Mouse (Mus musculus) limb, embryonic 14.5 days (tissue): ENCODE data around the gene Tas1r2. TPM values are rescaled to one million over a fixed set of nuclear protein-coding genes. Genes with fewer than 3 reads are reported as not detected.
A peak's percentile ranks its signal among the peaks of the same experiment; 100 is the strongest.

Experiments used
- ATAC-seq: fragments of 200-750 bp; cut with Nextera tagmentation; 2 replicates; pipeline ENCODE4 v1.8.0; 2017; ENCODE audit warnings: low read depth, moderate number of reproducible peaks, moderate TSS enrichment; ENCODE audit not compliant: low FRiP score
- DNase-seq: peaks from one replicate; pipeline ENCODE4 v3.0.0-alpha.2; 2015; ENCODE audit warnings: low spot score
- H3K27ac ChIP-seq: fragments of 300-500 bp; sonication (generic); replicated peaks from 2 replicates; pipeline ENCODE4 v1.5.1; 2014; ENCODE audit warnings: low read depth, mild to moderate bottlenecking, low read length, moderate library complexity, mixed read lengths
- H3K27me3 ChIP-seq: fragments of 300-500 bp; sonication (generic); 2 replicates; pipeline ENCODE4 v1.6.1; 2014; ENCODE audit warnings: low read length, mixed read lengths; ENCODE audit not compliant: control insufficient read depth, insufficient read depth
- H3K36me3 ChIP-seq: fragments of 300-500 bp; sonication (generic); 2 replicates; pipeline ENCODE4 v1.6.1; 2014; ENCODE audit warnings: mild to moderate bottlenecking, low read length, moderate library complexity, mixed read lengths; ENCODE audit not compliant: control insufficient read depth, insufficient read depth
- H3K4me1 ChIP-seq: fragments of 300-500 bp; sonication (generic); 2 replicates; pipeline ENCODE4 v1.6.1; 2014; ENCODE audit warnings: antibody characterized with exemption, low read length, mixed read lengths; ENCODE audit not compliant: control insufficient read depth, insufficient read depth
- H3K4me2 ChIP-seq: fragments of 300-500 bp; sonication (generic); replicated peaks from 2 replicates; pipeline ENCODE4 v1.6.1; 2014; ENCODE audit warnings: low read depth, mild to moderate bottlenecking, low read length, moderate library complexity; ENCODE audit not compliant: severe bottlenecking
- H3K4me3 ChIP-seq: fragments of 300-500 bp; sonication (generic); replicated peaks from 2 replicates; pipeline ENCODE4 v1.5.1; 2014; ENCODE audit warnings: low read length
- H3K9ac ChIP-seq: fragments of 300-500 bp; sonication (generic); 2 replicates; pipeline ENCODE4 v1.6.1; 2014; ENCODE audit warnings: mild to moderate bottlenecking, low read depth, low read length, moderate library complexity; ENCODE audit not compliant: severe bottlenecking
- H3K9me3 ChIP-seq: fragments of 300-500 bp; sonication (generic); 2 replicates; pipeline ENCODE4 v1.6.1; 2016; ENCODE audit warnings: low read length; ENCODE audit not compliant: control insufficient read depth
- POLR2A ChIP-seq: fragments of 200-500 bp; IDR thresholded peaks from 2 replicates; pipeline ENCODE4 v1.8.0; 2012; ENCODE audit warnings: inconsistent platforms, mild to moderate bottlenecking, moderate library complexity, borderline replicate concordance; ENCODE audit not compliant: insufficient read depth, insufficient read length; ENCODE audit errors: extremely low read depth
- WGBS: fragments of 180-500 bp; shearing (Covaris S2); extraction: QIAGEN DNeasy Blood & Tissue Kit; methylation state at CpG from one replicate; pipeline ENCODE4 v1.1.7; 2014; 5-methylcytosine and 5-hydroxymethylcytosine counted together
- polyA plus RNA-seq, 2 experiments: library from polyadenylated mRNA; depleted of rRNA in 1 of 2; stranded (reverse) in 1 of 2; unstranded in 1 of 2; fragments of >200 nt; fragmentation: Nextera tagmentation in 1 of 2; extraction: Ambion mirVana in 1 of 2; gene quantifications; 2 replicates each; pipeline versions ENCODE4 v1.2.1 to v1.2.3; 2012 to 2014

Tas1r2 gene
- polyA plus RNA-seq, 2 experiments: 0.04 TPM; not detected in 1

- H3K4me2 ChIP-seq: peak within 1 kb of the TSS; percentile 74
- TF ChIP-seq POLR2A: peak; percentile 48; the same call in 1 of the 2 replicates
- peak within 1 kb of the TSS; percentile 22; the same call in 1 of the 2 replicates for H3K27ac ChIP-seq
- peak within 1 kb of the TSS; percentile 56 for H3K4me3 ChIP-seq
- DNase-seq (peak; percentile 97), ATAC-seq (peak; percentile 100)
- 2% methylated on average over 28 of the region's 38 CpGs for WGBS
- peaks cover 12% of the 10 kb centered on the region for H3K4me1 ChIP-seq
- peaks cover 4% of the 10 kb centered on the region; the same call in 1 of the 2 replicates for H3K36me3 ChIP-seq
- H3K9me3 ChIP-seq: no peaks in the 10 kb centered on the region
- no peaks in the 10 kb centered on the region for H3K27me3 ChIP-seq
- H3K9ac ChIP-seq: peak within 1 kb of the TSS; percentile 53
These were observed 30.7 kb upstream of the Tas1r2 start, which contains the start of gene Aldh4a1 for GRCm38 (mm10) chr4:139622373-139623282. Gene Aldh4a1, plus strand, starts transcription at chr4:139622866.

- no peaks in the 10 kb centered on the region for H3K27me3 ChIP-seq
- 19% methylated on average over 21 of the region's 21 CpGs for WGBS
- H3K9me3 ChIP-seq: no peaks in the 10 kb centered on the region
- peak overlapping the region; percentile 53 for H3K9ac ChIP-seq
- peak overlapping the region; percentile 74 for H3K4me2 ChIP-seq
- ATAC-seq (no peak), DNase-seq (no peak)
- no peak for TF ChIP-seq POLR2A
- peak overlapping the region; percentile 56 for H3K4me3 ChIP-seq
- H3K27ac ChIP-seq: no peak overlapping the region
- peaks cover 12% of the 10 kb centered on the region for H3K4me1 ChIP-seq
- no peaks in the 10 kb centered on the region for H3K36me3 ChIP-seq
These were observed 29.8 kb upstream of the Tas1r2 start for GRCm38 (mm10) chr4:139623434-139624115.

GRCm38 (mm10) chr4:139624116-139624489 lies 29.2 kb upstream of the Tas1r2 start:
- Histone ChIP-seq H3K4me3 (peak overlapping the region; percentile 56; the same call in 1 of the 2 replicates), H3K4me1 (peaks cover 12% of the 10 kb centered on the region), H3K4me2 (peak overlapping the region; percentile 74), H3K27ac (no peak overlapping the region), H3K27me3 (no peaks in the 10 kb centered on the region), H3K9ac (peak overlapping the region; percentile 16; the same call in 1 of the 2 replicates), H3K9me3 (no peaks in the 10 kb centered on the region), H3K36me3 (no peaks in the 10 kb centered on the region)
- TF ChIP-seq POLR2A: no peak
- DNase-seq (no peak), ATAC-seq (no peak)
- 72% methylated on average over 5 of the region's 5 CpGs for WGBS

GRCm38 (mm10) chr4:139624706-139625105 lies 28.6 kb upstream of the Tas1r2 start:
- no peaks in the 10 kb centered on the region for H3K27me3 ChIP-seq
- H3K36me3 ChIP-seq: no peaks in the 10 kb centered on the region
- peaks cover 12% of the 10 kb centered on the region for H3K4me1 ChIP-seq
- H3K9me3 ChIP-seq: no peaks in the 10 kb centered on the region
- H3K4me2 ChIP-seq: no peak overlapping the region
- no peak overlapping the region for H3K4me3 ChIP-seq
- DNase-seq (no peak), ATAC-seq (no peak)
- TF ChIP-seq POLR2A: no peak
- 0 out of 2 replicates have a peak overlapping the region, but pooled peaks have one; percentile 16 for H3K9ac ChIP-seq
- 69% methylated on average over 10 of the region's 10 CpGs for WGBS
- no peak overlapping the region for H3K27ac ChIP-seq

GRCm38 (mm10) chr4:139627361-139627760 lies 26.0 kb upstream of the Tas1r2 start:
- peaks cover 12% of the 10 kb centered on the region for H3K4me1 ChIP-seq
- no peaks in the 10 kb centered on the region for H3K27me3 ChIP-seq
- ATAC-seq (no peak), DNase-seq (no peak)
- no peak overlapping the region for H3K4me2 ChIP-seq
- H3K36me3 ChIP-seq: no peaks in the 10 kb centered on the region
- TF ChIP-seq POLR2A: no peak
- no peaks in the 10 kb centered on the region for H3K9me3 ChIP-seq
- no peak overlapping the region for H3K4me3 ChIP-seq
- H3K9ac ChIP-seq: no peak overlapping the region
- 91% methylated on average over 11 of the region's 11 CpGs for WGBS
- no peak overlapping the region for H3K27ac ChIP-seq
